Mouse (Mus musculus): Measurements from ENCODE around the gene Ttll10.

Ttll10 gene

GRCm38 (mm10) chr4:156026013-156026412, 33.2 kb downstream of the Ttll10 start, which contains the start of gene Tnfrsf18:
Gene Tnfrsf18 (plus strand): TSS chr4:156026164.
- DNase-seq (ENCODE audit: low read depth, low spot score), result no peak

- no peak for DNase-seq (ENCODE audit: low read depth, low spot score)
Observed at GRCm38 (mm10) chr4:156024184-156024583, 35.0 kb downstream of the Ttll10 start.

GRCm38 (mm10) chr4:156023520-156023919, 35.7 kb downstream of the Ttll10 start:
- DNase-seq (ENCODE audit: low read depth, low spot score), result no peak

- DNase-seq (ENCODE audit: low read depth, low spot score), result no peak
Observed at GRCm38 (mm10) chr4:156021942-156022419, 37.2 kb downstream of the Ttll10 start.

GRCm38 (mm10) chr4:156021381-156021780, 37.8 kb downstream of the Ttll10 start:
- no peak for DNase-seq (ENCODE audit: low read depth, low spot score)

- DNase-seq (ENCODE audit: low read depth, low spot score), result no peak
Observed at GRCm38 (mm10) chr4:156019771-156020170, 39.4 kb downstream of the Ttll10 start.

GRCm38 (mm10) chr4:156014436-156014835, 44.8 kb downstream of the Ttll10 start:
- DNase-seq (ENCODE audit: low read depth, low spot score), result no peak

- no peak for DNase-seq (ENCODE audit: low read depth, low spot score)
Observed at GRCm38 (mm10) chr4:156013637-156014036, 45.6 kb downstream of the Ttll10 start, which contains the start of gene Tnfrsf4. Gene Tnfrsf4 (plus strand): TSS chr4:156013843.

- no peak for DNase-seq (ENCODE audit: low read depth, low spot score)
Observed at GRCm38 (mm10) chr4:156008369-156008768, 50.8 kb downstream of the Ttll10 start.

- no peak for DNase-seq (ENCODE audit: low read depth, low spot score)
Observed at GRCm38 (mm10) chr4:156004109-156004508, 55.1 kb downstream of the Ttll10 start.

- DNase-seq (ENCODE audit: low read depth, low spot score), result no peak
Observed at GRCm38 (mm10) chr4:155993606-155994005, 65.6 kb downstream of the Ttll10 start.

- peak; percentile 95 for DNase-seq (ENCODE audit: low read depth, low spot score)
Observed at GRCm38 (mm10) chr4:155992906-155993547, 66.2 kb downstream of the Ttll10 start.

- DNase-seq (ENCODE audit: low read depth, low spot score), result peak; percentile 80
Observed at GRCm38 (mm10) chr4:155992241-155992905, 66.8 kb downstream of the Ttll10 start, which contains the start of the genes B3galt6 and Sdf4. Gene B3galt6 (minus strand): TSS chr4:155992649. Gene Sdf4 (plus strand): TSS chr4:155992872.

- DNase-seq (ENCODE audit: low read depth, low spot score), result no peak
Observed at GRCm38 (mm10) chr4:155991908-155992230, 67.3 kb downstream of the Ttll10 start.

- DNase-seq (ENCODE audit: low read depth, low spot score), result peak; percentile 51
Observed at GRCm38 (mm10) chr4:155991211-155991907, 67.9 kb downstream of the Ttll10 start.
